Mouse (Mus musculus) CH12.LX (cell line): ENCODE measurements around the gene Cttnbp2nl. TPM values are rescaled to one million over a fixed set of nuclear protein-coding genes. Genes with fewer than 3 reads are reported as not detected.

ENCODE experiments used
- DNase-seq: peaks from one replicate; pipeline ENCODE4 v3.0.0-alpha.2; 2013; ENCODE audit errors: extremely low read depth
- H3K27ac ChIP-seq: 2 replicates; pipeline ENCODE4 v1.5.1; 2012; ENCODE audit warnings: low read depth, mild to moderate bottlenecking, control low read depth, moderate library complexity; ENCODE audit not compliant: insufficient read depth
- H3K27me3 ChIP-seq: replicated peaks from 2 replicates; pipeline ENCODE3; 2012; ENCODE audit warnings: inconsistent platforms
- H3K36me3 ChIP-seq, 2 experiments: replicated peaks in 1 of 2; 2 replicates each; pipeline versions ENCODE3 to v1.6.1; 2012; ENCODE audit warnings: inconsistent platforms in 1 of 2, low read length in 1 of 2, mild to moderate bottlenecking in 1 of 2, mixed read lengths in 1 of 2, moderate library complexity in 1 of 2; ENCODE audit not compliant: control insufficient read depth in 1 of 2, insufficient read depth in 1 of 2
- H3K4me1 ChIP-seq, 2 experiments: 2 replicates each; pipeline ENCODE4 v1.6.1; 2012; ENCODE audit warnings: inconsistent platforms in 1 of 2, moderate library complexity in 1 of 2; ENCODE audit not compliant: insufficient read depth in 2 of 2, control insufficient read depth in 1 of 2
- H3K4me2 ChIP-seq: 2 replicates; pipeline ENCODE4 v1.6.1; 2012; ENCODE audit warnings: low read depth, mild to moderate bottlenecking, control low read depth; ENCODE audit not compliant: poor library complexity, insufficient read depth, severe bottlenecking
- H3K4me3 ChIP-seq, 3 experiments: fragments of 150-350 bp in 1 of 3; sonication (generic) in 1 of 3; replicated peaks in 1 of 3; 2 replicates each; pipeline versions ENCODE3 to v1.5.1; 2011 to 2012; ENCODE audit warnings: low read depth in 2 of 3, low read length in 2 of 3, mild to moderate bottlenecking in 2 of 3, moderate library complexity in 2 of 3, control low read depth in 1 of 3, improper control_type of control experiment in 1 of 3, inconsistent platforms in 1 of 3, mixed read lengths in 1 of 3; ENCODE audit not compliant: poor library complexity in 1 of 3
- H3K79me2 ChIP-seq: replicated peaks from 2 replicates; pipeline ENCODE4 v1.6.1; 2012; ENCODE audit warnings: mild to moderate bottlenecking, moderate library complexity; ENCODE audit not compliant: control insufficient read depth, poor library complexity, insufficient read depth, severe bottlenecking; ENCODE audit errors: extremely low read depth
- H3K9ac ChIP-seq: 2 replicates; pipeline ENCODE4 v1.6.1; 2012; ENCODE audit warnings: low read depth, mild to moderate bottlenecking, control low read depth, moderate library complexity; ENCODE audit not compliant: insufficient read depth
- H3K9me3 ChIP-seq: replicated peaks from 2 replicates; pipeline ENCODE3; 2012; ENCODE audit warnings: low read length, inconsistent platforms, mixed read lengths
- BHLHE40 ChIP-seq: IDR thresholded peaks from 2 replicates; pipeline ENCODE4 v1.6.1; 2011; ENCODE audit warnings: mild to moderate bottlenecking, low read depth, low read length, improper control_type of control experiment
- CTCF ChIP-seq, 2 experiments: IDR thresholded peaks in 1 of 2; conservative IDR thresholded peaks in 1 of 2; 2 replicates each; pipeline ENCODE4 v1.5.1; 2011 to 2012; ENCODE audit warnings: low read depth in 2 of 2, low read length in 2 of 2, improper control_type of control experiment in 1 of 2, inconsistent platforms in 1 of 2, mild to moderate bottlenecking in 1 of 2, moderate library complexity in 1 of 2
- ELF1 ChIP-seq: IDR thresholded peaks from 2 replicates; pipeline ENCODE4 v1.6.1; 2014; ENCODE audit warnings: low read depth, mild to moderate bottlenecking, inconsistent platforms, low read length, improper control_type of control experiment
- EP300 ChIP-seq: IDR thresholded peaks from 2 replicates; pipeline ENCODE4 v1.6.1; 2011; ENCODE audit warnings: low read length, improper control_type of control experiment
- ETS1 ChIP-seq: conservative IDR thresholded peaks from 2 replicates; pipeline ENCODE4 v1.6.1; 2012; ENCODE audit warnings: low read depth, mild to moderate bottlenecking, inconsistent platforms, low read length, improper control_type of control experiment, moderate library complexity
- IRF4 ChIP-seq: IDR thresholded peaks from 2 replicates; pipeline ENCODE4 v1.6.1; 2014; ENCODE audit warnings: low read depth, mild to moderate bottlenecking, inconsistent platforms, low read length, improper control_type of control experiment
- JUN ChIP-seq: IDR thresholded peaks from 2 replicates; pipeline ENCODE4 v1.6.1; 2011; ENCODE audit warnings: low read depth, mild to moderate bottlenecking, low read length, improper control_type of control experiment, moderate library complexity; ENCODE audit not compliant: insufficient read depth
- KAT2A ChIP-seq: IDR thresholded peaks from 2 replicates; pipeline ENCODE4 v1.6.1; 2012; ENCODE audit warnings: low read length, improper control_type of control experiment, inconsistent platforms; ENCODE audit not compliant: insufficient replicate concordance
- MAFK ChIP-seq: IDR thresholded peaks from 2 replicates; pipeline ENCODE4 v1.6.1; 2011; ENCODE audit warnings: low read length, improper control_type of control experiment; ENCODE audit not compliant: insufficient replicate concordance
- MAX ChIP-seq: IDR thresholded peaks from 2 replicates; pipeline ENCODE4 v1.6.1; 2011; ENCODE audit warnings: low read length, improper control_type of control experiment
- MAZ ChIP-seq: IDR thresholded peaks from 2 replicates; pipeline ENCODE4 v1.6.1; 2012; ENCODE audit warnings: low read depth, mild to moderate bottlenecking, inconsistent platforms, low read length, improper control_type of control experiment, moderate library complexity
- MEF2A ChIP-seq: IDR thresholded peaks from 2 replicates; pipeline ENCODE4 v1.6.1; 2014; ENCODE audit warnings: low read depth, mild to moderate bottlenecking, inconsistent platforms, low read length, improper control_type of control experiment, borderline replicate concordance
- PAX5 ChIP-seq: IDR thresholded peaks from 2 replicates; pipeline ENCODE4 v1.6.1; 2012; ENCODE audit warnings: low read length, inconsistent platforms, mixed read lengths
- RCOR1 ChIP-seq: conservative IDR thresholded peaks from 2 replicates; pipeline ENCODE4 v1.6.1; 2012; ENCODE audit warnings: low read depth, mild to moderate bottlenecking, inconsistent platforms, low read length, improper control_type of control experiment
- SIN3A ChIP-seq: IDR thresholded peaks from 2 replicates; pipeline ENCODE4 v1.6.1; 2012; ENCODE audit warnings: low read length, improper control_type of control experiment, inconsistent platforms
- TCF12 ChIP-seq: IDR thresholded peaks from 2 replicates; pipeline ENCODE4 v1.6.1; 2014; ENCODE audit warnings: low read depth, mild to moderate bottlenecking, inconsistent platforms, low read length, improper control_type of control experiment
- ZKSCAN1 ChIP-seq: IDR thresholded peaks from 2 replicates; pipeline ENCODE4 v1.6.1; 2012; ENCODE audit warnings: low read depth, inconsistent platforms, low read length, improper control_type of control experiment, borderline replicate concordance
- ZNF384 ChIP-seq: IDR thresholded peaks from 2 replicates; pipeline ENCODE4 v1.6.1; 2012; ENCODE audit warnings: low read depth, low read length, improper control_type of control experiment, inconsistent platforms
- dilution Hi-C: fragments of 300-500 bp; cut with MboI; formaldehyde crosslinking; loops from 2 replicates; pipeline ENCODE4 v1.14.3; 2020; ENCODE audit warnings: low sequenced_read_pairs; ENCODE audit not compliant: extremely low pct_unique_long_range_greater_than_20kb, extremely low pct_ligation_motif_present
- in situ Hi-C: fragments of 300-500 bp; cut with MboI; formaldehyde crosslinking; loops from 3 replicates; pipeline ENCODE4 v1.14.3; 2019; ENCODE audit warnings: low sequenced_read_pairs, low pct_ligation_motif_present, low pct_unique_long_range_greater_than_20kb, mixed read lengths
- polyA plus RNA-seq: library from polyadenylated mRNA; unstranded; fragments of >175 nt; gene quantifications from 2 replicates; pipeline ENCODE4 v1.2.1, GENCODE M21; 2012; ENCODE audit warnings: low read depth; ENCODE audit not compliant: insufficient read length
- total RNA-seq, 2 experiments: library from RNA; depleted of rRNA; stranded (reverse); fragments of 300-350 nt in 1 of 2; fragments of >200 nt in 1 of 2; gene quantifications; 2 replicates each; pipeline ENCODE4 v1.2.3; 2012 to 2014

Cttnbp2nl gene
- total and polyA plus RNA-seq, 3 experiments = 0.21 to 0.70 (median 0.43) TPM

DNA sequence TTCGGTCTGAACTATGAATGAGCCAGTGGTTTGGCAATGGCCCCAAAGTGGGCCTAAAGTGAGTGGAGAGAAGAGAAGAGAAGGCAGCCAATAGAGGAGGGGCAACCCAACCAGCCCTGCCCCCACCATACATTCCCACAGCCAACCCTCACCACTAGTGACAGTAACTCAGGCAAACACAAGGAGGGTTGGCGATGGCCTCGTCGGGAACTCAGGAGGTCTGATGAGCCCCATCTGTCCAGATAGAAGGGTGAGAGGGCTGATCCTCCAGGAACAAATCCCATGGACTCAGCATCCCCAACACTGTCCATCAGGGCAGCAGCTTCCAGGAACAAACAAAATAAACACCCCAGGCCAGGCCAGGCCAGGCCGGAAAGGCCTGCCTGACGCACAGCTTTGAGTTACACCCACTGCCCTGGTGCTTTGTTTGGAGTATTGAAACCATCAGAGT, 96.8 kb downstream of the Cttnbp2nl start:
- no peak for TF ChIP-seq TCF12
- TF ChIP-seq RCOR1 = no peak
- TF ChIP-seq MAFK = no peak
- no peak for TF ChIP-seq ZKSCAN1
- no peak for TF ChIP-seq MAX
- TF ChIP-seq MEF2A = no peak
- no peak for TF ChIP-seq SIN3A
- Histone ChIP-seq H3K27ac (no peak overlapping the region), H3K4me3 (no peak overlapping the region), H3K27me3 (no peaks in the 10 kb centered on the region), H3K79me2 (no peaks in the 10 kb centered on the region), H3K4me1 (peaks cover 0 to 6% of the 10 kb centered on the region in 2 experiments; a peak in 2 of 4 replicates), H3K4me2 (no peak overlapping the region), H3K36me3 (peaks cover under 1 to 10% of the 10 kb centered on the region in 2 experiments), H3K9me3 (no peaks in the 10 kb centered on the region), H3K9ac (no peak overlapping the region)
- no peak for DNase-seq
- in situ Hi-C loops = no loop called here
- dilution Hi-C loops = no loop called here

DNA sequence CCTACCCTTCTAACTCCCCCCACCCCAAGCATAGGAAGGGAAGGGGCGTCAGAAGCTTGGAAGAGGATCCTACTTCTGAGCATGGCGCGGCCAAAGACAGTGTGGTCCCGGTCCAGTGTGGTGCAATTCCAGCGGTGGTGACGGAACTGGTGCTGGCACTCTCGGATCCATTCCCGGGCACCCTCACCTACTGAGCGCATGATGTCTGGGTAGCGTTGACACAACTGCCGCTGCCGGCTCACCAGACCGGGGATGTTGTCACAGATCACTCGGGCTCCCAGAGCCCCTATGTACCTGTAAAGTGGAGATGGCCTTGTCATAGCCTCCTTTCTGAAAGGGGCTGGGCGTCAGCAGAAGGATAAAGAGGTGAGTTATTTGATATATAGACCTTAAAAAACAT, 98.4 kb downstream of the Cttnbp2nl start:
- no peak for DNase-seq
- H3K9ac ChIP-seq = no peak overlapping the region

GRCm38 (mm10) chr3:104954137-104954536, 98.8 kb downstream of the Cttnbp2nl start:
- Histone ChIP-seq H3K9ac (no peak overlapping the region), H3K36me3 (peaks cover 8 to 19% of the 10 kb centered on the region in 2 experiments), H3K4me3 (no peak overlapping the region), H3K27ac (no peak overlapping the region), H3K27me3 (no peaks in the 10 kb centered on the region), H3K4me2 (no peak overlapping the region), H3K4me1 (peaks cover 0 to 6% of the 10 kb centered on the region in 2 experiments; a peak in 2 of 4 replicates), H3K9me3 (no peaks in the 10 kb centered on the region), H3K79me2 (no peaks in the 10 kb centered on the region)
- in situ Hi-C loops = loop anchor here (5.0 kb wide), 1 partner anchor 82 kb away; no protein-coding TSS in a partner anchor
- TF ChIP-seq IRF4 = no peak
- no peak for TF ChIP-seq EP300
- no peak for TF ChIP-seq BHLHE40
- TF ChIP-seq ELF1 = no peak
- TF ChIP-seq KAT2A = no peak
- no peak for TF ChIP-seq JUN
- TF ChIP-seq RCOR1 = no peak
- TF ChIP-seq MAX = no peak
- no peak for TF ChIP-seq ETS1
- no peak for TF ChIP-seq PAX5
- dilution Hi-C loops = no loop called here
- DNase-seq = no peak

More for the DNA sequence above, 98.4 kb downstream of the Cttnbp2nl start:
- Histone ChIP-seq H3K4me1 (peaks cover 0 to 6% of the 10 kb centered on the region in 2 experiments; a peak in 2 of 4 replicates), H3K36me3 (peaks cover 8 to 19% of the 10 kb centered on the region in 2 experiments), H3K9me3 (no peaks in the 10 kb centered on the region), H3K27ac (no peak overlapping the region), H3K27me3 (no peaks in the 10 kb centered on the region), H3K79me2 (no peaks in the 10 kb centered on the region), H3K4me3 (no peak overlapping the region), H3K4me2 (no peak overlapping the region)
- in situ Hi-C loops = loop anchor here (5.0 kb wide), 1 partner anchor 82 kb away; no protein-coding TSS in a partner anchor
- no peak for TF ChIP-seq CTCF (conservative IDR thresholded peaks at IDR 0.05 in 1 of 2, IDR thresholded peaks at IDR 0.05 in 1 of 2; ENCODE audit: low read depth in 2 of 2, low read length in 2 of 2)
- no peak for TF ChIP-seq ZNF384
- TF ChIP-seq ELF1 = no peak
- TF ChIP-seq MAZ = no peak
- dilution Hi-C loops = no loop called here
